Mouse (Mus musculus) bone marrow, adult 2 months (tissue): ENCODE measurements around the gene Camta1.

Source experiments
- CTCF ChIP-seq: fragments of 200-500 bp; IDR thresholded peaks from 2 replicates; pipeline ENCODE4 v1.5.1; 2011; ENCODE audit warnings: low read length, control low read depth; ENCODE audit not compliant: control insufficient read depth, insufficient read depth
- POLR2A ChIP-seq: fragments of 200-500 bp; IDR thresholded peaks from 2 replicates; pipeline ENCODE4 v1.6.1; 2011; ENCODE audit warnings: low read depth, mild to moderate bottlenecking, control low read depth, low read length, borderline replicate concordance; ENCODE audit not compliant: control insufficient read depth

- peak; percentile 70 for TF ChIP-seq CTCF
- TF ChIP-seq POLR2A: peak; percentile 86; the same call in 1 of the 2 replicates
Observed at GRCm38 (mm10) chr4:150914290-150914733, 947.4 kb downstream of the Camta1 start, which contains the start of the genes Park7 and Tnfrsf9.
